Mouse (Mus musculus): ENCODE measurements at regions not wholly inside any gene's neighbourhood (a gene's known extent, or its start where the extent isn't known, plus 50 kb on each side); places are given as distances from the start of the nearest gene placed in this dataset.

DNA sequence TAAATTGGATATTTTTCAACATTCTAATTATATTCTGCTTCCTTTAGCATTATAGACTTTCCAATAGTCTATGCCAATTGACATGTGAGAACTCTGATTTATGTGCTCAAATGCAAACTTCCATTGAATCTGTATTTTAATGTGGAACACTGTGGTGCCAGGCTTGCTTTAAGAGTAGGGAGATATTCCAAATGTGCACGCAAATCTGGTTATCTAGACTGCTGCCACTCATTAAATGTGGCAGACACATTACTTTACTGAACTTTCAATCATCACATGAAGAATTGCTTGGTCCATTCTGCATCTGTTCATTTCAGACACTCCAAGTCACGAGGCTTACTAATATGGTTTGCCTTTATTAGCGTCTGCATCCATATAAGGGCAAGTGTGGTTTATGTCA, 399.0 kb downstream of the Tecrl start:
- TF ChIP-seq CTCF (IDR thresholded peaks at IDR 0.05; ENCODE audit: extremely low read depth, insufficient read depth, low read length) (no peak), POLR2A (IDR thresholded peaks at IDR 0.05; ENCODE audit: extremely low read depth, insufficient read depth, low read length) (no peak)
